Mouse (Mus musculus) MEL (cell line): ENCODE measurements around the gene Fam178b.

ENCODE experiments used
- CTCF ChIP-seq, 3 experiments: IDR thresholded peaks in 2 of 3; conservative IDR thresholded peaks in 1 of 3; 2 replicates each; pipeline ENCODE4 v1.5.1; 2011 to 2012; ENCODE audit warnings: low read length in 3 of 3, low read depth in 2 of 3, mild to moderate bottlenecking in 2 of 3, improper control_type of control experiment in 1 of 3, inconsistent platforms in 1 of 3, mixed read lengths in 1 of 3, moderate library complexity in 1 of 3; ENCODE audit not compliant: control insufficient read depth in 1 of 3, insufficient read depth in 1 of 3, poor library complexity in 1 of 3, severe bottlenecking in 1 of 3
- EP300 ChIP-seq, 2 experiments: IDR thresholded peaks; 2 replicates each; pipeline ENCODE4 v1.6.1; 2011; ENCODE audit warnings: improper control_type of control experiment in 2 of 2, low read length in 2 of 2, low read depth in 1 of 2, mild to moderate bottlenecking in 1 of 2
- ETS1 ChIP-seq: IDR thresholded peaks from 2 replicates; pipeline ENCODE4 v1.6.1; 2012; ENCODE audit warnings: low read depth, mild to moderate bottlenecking, inconsistent platforms, low read length, improper control_type of control experiment, moderate library complexity
- GATA1 ChIP-seq: IDR thresholded peaks from 2 replicates; pipeline ENCODE4 v1.6.1; 2011; ENCODE audit warnings: low read depth, low read length, improper control_type of control experiment
- JUND ChIP-seq: IDR thresholded peaks from 2 replicates; pipeline ENCODE4 v1.6.1; 2011; ENCODE audit warnings: low read depth, mild to moderate bottlenecking, improper control_type of control experiment, low read length
- MAX ChIP-seq: IDR thresholded peaks from 2 replicates; pipeline ENCODE4 v1.6.1; 2011; ENCODE audit warnings: low read length, improper control_type of control experiment
- MAZ ChIP-seq: IDR thresholded peaks from 2 replicates; pipeline ENCODE4 v1.6.1; 2012; ENCODE audit warnings: low read depth, mild to moderate bottlenecking, inconsistent platforms, low read length, improper control_type of control experiment
- MXI1 ChIP-seq: IDR thresholded peaks from 2 replicates; pipeline ENCODE4 v1.6.1; 2011; ENCODE audit warnings: mild to moderate bottlenecking, low read depth, low read length, improper control_type of control experiment
- MYC ChIP-seq: IDR thresholded peaks from 2 replicates; pipeline ENCODE4 v1.6.1; 2011; ENCODE audit warnings: low read depth, mild to moderate bottlenecking, low read length, improper control_type of control experiment, moderate library complexity
- POLR2A ChIP-seq, 2 experiments: IDR thresholded peaks; 2 replicates each; pipeline ENCODE4 v1.6.1; 2011 to 2012; ENCODE audit warnings: low read length in 2 of 2, mild to moderate bottlenecking in 2 of 2, control low read depth in 1 of 2, improper control_type of control experiment in 1 of 2, low read depth in 1 of 2, moderate library complexity in 1 of 2; ENCODE audit not compliant: control insufficient read depth in 1 of 2, insufficient read depth in 1 of 2, poor library complexity in 1 of 2
- POLR2AphosphoS5 ChIP-seq: IDR thresholded peaks from 2 replicates; pipeline ENCODE4 v1.6.1; 2012; ENCODE audit warnings: low read depth, borderline replicate concordance, mild to moderate bottlenecking, inconsistent platforms, low read length, moderate library complexity, mixed read lengths
- TAL1 ChIP-seq: IDR thresholded peaks from 2 replicates; pipeline ENCODE4 v1.6.1; 2012; ENCODE audit warnings: mild to moderate bottlenecking, inconsistent platforms, low read length, moderate library complexity, mixed read lengths
- TCF12 ChIP-seq: IDR thresholded peaks from 2 replicates; pipeline ENCODE4 v1.6.1; 2014; ENCODE audit warnings: low read depth, mild to moderate bottlenecking, inconsistent platforms, low read length, improper control_type of control experiment, moderate library complexity
- UBTF ChIP-seq: IDR thresholded peaks from 2 replicates; pipeline ENCODE4 v1.6.1; 2012; ENCODE audit warnings: low read depth, mild to moderate bottlenecking, inconsistent platforms, low read length, improper control_type of control experiment, moderate library complexity, borderline replicate concordance; ENCODE audit not compliant: insufficient read depth

- TF ChIP-seq JUND (no peak), MYC (no peak), TCF12 (no peak), CTCF (IDR thresholded peaks at IDR 0.05 in 2 of 3, conservative IDR thresholded peaks at IDR 0.05 in 1 of 3; ENCODE audit: control insufficient read depth in 1 of 3, insufficient read depth in 1 of 3, low read depth in 2 of 3, low read length in 3 of 3, poor library complexity in 1 of 3, severe bottlenecking in 1 of 3) (no peak), POLR2A (IDR thresholded peaks at IDR 0.05; ENCODE audit: control insufficient read depth in 1 of 2, insufficient read depth in 1 of 2, low read depth in 1 of 2, low read length in 2 of 2, poor library complexity in 1 of 2) (no peak), TAL1 (no peak), MXI1 (no peak), GATA1 (no peak), EP300 (IDR thresholded peaks at IDR 0.05; ENCODE audit: low read depth in 1 of 2, low read length in 2 of 2) (no peak), ETS1 (no peak), MAZ (no peak), UBTF (no peak), POLR2AphosphoS5 (no peak), MAX (no peak)
Measured at GRCm38 (mm10) chr1:36529875-36530274, 153.1 kb downstream of the Fam178b start.
